Mouse (Mus musculus) midbrain, embryonic 13.5 days (tissue): Measurements from ENCODE around the gene Dmac1. TPM values are rescaled to one million over a fixed set of nuclear protein-coding genes. Genes with fewer than 3 reads are reported as not detected.
"Not testable (repeated sequence)": the region's sequence is repeated elsewhere in the genome, so short reads cannot be mapped to it uniquely, and the experiment has no call there.

ENCODE experiments used
- ATAC-seq: fragments of 200-750 bp; cut with Nextera tagmentation; 2 replicates; pipeline ENCODE4 v1.8.0; 2017; ENCODE audit warnings: mild to moderate bottlenecking, moderate TSS enrichment, moderate library complexity
- H3K27ac ChIP-seq: fragments of 300-500 bp; sonication (generic); 2 replicates; pipeline ENCODE4 v1.5.1; 2015; ENCODE audit warnings: inconsistent platforms, mild to moderate bottlenecking, moderate library complexity
- H3K27me3 ChIP-seq: fragments of 300-500 bp; sonication (generic); 2 replicates; pipeline ENCODE4 v1.6.1; 2015; ENCODE audit warnings: mild to moderate bottlenecking, inconsistent platforms
- H3K36me3 ChIP-seq: fragments of 300-500 bp; sonication (generic); 2 replicates; pipeline ENCODE4 v1.6.1; 2015; ENCODE audit warnings: mild to moderate bottlenecking, inconsistent platforms
- H3K4me1 ChIP-seq: fragments of 300-500 bp; sonication (generic); replicated peaks from 2 replicates; pipeline ENCODE4 v1.6.1; 2015; ENCODE audit warnings: inconsistent platforms
- H3K4me2 ChIP-seq: fragments of 300-500 bp; sonication (generic); replicated peaks from 2 replicates; pipeline ENCODE4 v1.6.1; 2015; ENCODE audit warnings: moderate library complexity, mild to moderate bottlenecking, inconsistent platforms
- H3K4me3 ChIP-seq: fragments of 300-500 bp; sonication (generic); replicated peaks from 2 replicates; pipeline ENCODE4 v1.5.1; 2015; ENCODE audit warnings: mild to moderate bottlenecking, inconsistent platforms
- H3K9ac ChIP-seq: fragments of 300-500 bp; sonication (generic); replicated peaks from 2 replicates; pipeline ENCODE4 v1.6.1; 2015; ENCODE audit warnings: mild to moderate bottlenecking, inconsistent platforms
- H3K9me3 ChIP-seq: fragments of 300-500 bp; sonication (generic); 2 replicates; pipeline ENCODE4 v1.6.1; 2016; ENCODE audit warnings: mild to moderate bottlenecking, inconsistent platforms
- WGBS: fragments of 180-500 bp; shearing (Covaris S2); methylation state at CpG from one replicate; pipeline ENCODE4 v1.1.7; 2015; 5-methylcytosine and 5-hydroxymethylcytosine counted together
- polyA plus RNA-seq: library from polyadenylated mRNA; unstranded; fragments of >200 nt; fragmentation: Nextera tagmentation; extraction: Ambion mirVana; gene quantifications from 2 replicates; pipeline ENCODE4 v1.2.1, GENCODE M21; 2015

Dmac1 gene
- polyA plus RNA-seq, 1 experiment from 2014 or later = 111 TPM

DNA sequence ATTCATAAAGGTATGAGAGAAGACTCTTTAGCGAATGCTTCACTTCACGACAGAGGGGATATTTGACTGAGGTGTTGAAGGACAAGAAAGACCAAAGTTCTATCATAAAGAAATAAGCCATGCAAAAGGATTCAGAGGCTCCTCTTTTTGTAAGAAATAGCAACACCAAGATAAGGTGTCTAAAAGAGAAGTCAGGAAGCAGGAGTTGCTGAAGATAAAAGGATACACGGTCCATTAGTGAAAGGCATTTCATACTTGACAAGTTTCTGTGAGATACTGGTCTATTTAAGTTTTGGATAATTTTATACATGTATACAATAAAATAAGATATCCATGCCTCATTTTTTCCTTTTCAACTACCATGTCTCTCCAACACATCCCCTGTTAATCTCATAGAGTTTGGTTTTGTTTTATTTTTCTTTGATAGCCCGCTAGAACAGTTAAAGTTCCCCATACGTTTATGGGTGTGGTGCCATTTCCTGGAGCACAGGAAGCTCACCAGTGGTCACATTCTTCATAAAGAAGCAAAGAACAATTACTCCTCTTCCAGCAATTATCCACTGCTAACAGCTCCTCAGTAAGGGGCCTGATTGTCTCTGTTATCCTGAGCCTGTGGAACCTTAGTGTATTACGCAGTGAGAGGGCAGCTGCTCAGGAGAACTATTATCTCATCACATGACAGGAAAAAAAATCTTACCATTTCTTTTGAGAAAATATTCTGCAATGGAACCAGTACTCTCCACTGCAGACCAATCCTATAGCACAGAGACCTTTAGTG is 11.1 kb downstream of the Dmac1 start:
- Histone ChIP-seq H3K4me1 (no peaks in the 10 kb centered on the region), H3K4me3 (no peak overlapping the region), H3K4me2 (no peak overlapping the region), H3K36me3 (peaks cover 2% of the 10 kb centered on the region; the same call in 1 of the 2 replicates), H3K9me3 (no peaks in the 10 kb centered on the region), H3K9ac (no peak overlapping the region), H3K27me3 (no peaks in the 10 kb centered on the region), H3K27ac (no peak overlapping the region)
- 83% methylated on average over 6 of the region's 6 CpGs for WGBS
- ATAC-seq = no peak

DNA sequence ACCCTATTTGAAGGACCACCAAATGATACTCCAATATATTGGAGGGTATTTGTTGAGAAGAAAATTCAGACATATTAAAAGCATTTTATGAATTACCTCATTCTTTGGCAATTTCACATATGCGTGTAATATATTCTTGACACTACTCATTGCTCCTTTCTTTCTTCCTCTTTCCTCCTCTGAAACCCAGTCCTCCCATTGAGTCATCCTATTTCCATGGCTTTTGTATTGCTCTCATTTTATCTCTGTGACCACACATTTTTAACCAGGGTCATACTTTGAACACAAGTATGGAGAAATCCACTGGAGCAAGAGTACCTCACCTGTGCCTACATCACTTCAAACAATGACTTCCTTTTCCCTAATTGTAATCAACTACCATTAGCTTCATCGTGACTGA is 13.9 kb downstream of the Dmac1 start:
- ATAC-seq = no peak
- 92% methylated on average over 2 of the region's 2 CpGs for WGBS
- Histone ChIP-seq H3K9ac (no peak overlapping the region), H3K9me3 (no peaks in the 10 kb centered on the region), H3K4me3 (no peak overlapping the region), H3K4me2 (no peak overlapping the region), H3K27ac (no peak overlapping the region), H3K4me1 (no peaks in the 10 kb centered on the region), H3K36me3 (no peaks in the 10 kb centered on the region), H3K27me3 (no peaks in the 10 kb centered on the region)

DNA sequence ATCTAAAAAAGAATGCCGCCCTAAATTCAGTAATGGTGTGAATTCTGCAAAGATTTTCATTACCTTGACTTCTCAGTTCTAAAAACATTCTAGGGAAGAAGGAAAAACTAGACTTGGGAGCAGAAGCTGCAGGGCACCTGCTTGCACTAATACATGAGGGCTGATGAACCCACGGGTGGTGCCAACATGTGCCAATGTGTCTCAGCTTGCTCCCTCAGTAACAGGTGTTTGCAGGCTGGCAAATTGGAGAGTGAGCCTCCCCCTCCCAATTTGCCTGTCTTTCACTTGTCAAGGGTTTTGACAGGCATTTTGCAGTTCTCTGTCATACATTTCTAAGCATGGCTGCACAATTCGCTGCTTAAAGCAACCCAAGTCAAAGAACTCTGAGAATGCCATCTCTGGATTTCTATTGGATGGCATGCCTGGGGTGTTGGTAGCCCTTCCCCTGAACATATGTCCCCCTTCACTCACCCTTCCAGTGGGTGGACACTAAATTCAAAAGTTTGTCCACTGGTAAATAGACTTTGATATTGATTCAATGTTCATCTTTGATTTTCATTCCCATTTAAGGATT is 14.5 kb downstream of the Dmac1 start:
- no peak overlapping the region for H3K4me2 ChIP-seq
- H3K4me1 ChIP-seq = no peaks in the 10 kb centered on the region
- 93% methylated on average over 3 of the region's 3 CpGs for WGBS
- H3K27ac ChIP-seq = no peak overlapping the region
- no peaks in the 10 kb centered on the region for H3K36me3 ChIP-seq
- H3K9me3 ChIP-seq = no peaks in the 10 kb centered on the region
- ATAC-seq = no peak
- no peaks in the 10 kb centered on the region for H3K27me3 ChIP-seq
- H3K4me3 ChIP-seq = no peak overlapping the region
- H3K9ac ChIP-seq = no peak overlapping the region

DNA sequence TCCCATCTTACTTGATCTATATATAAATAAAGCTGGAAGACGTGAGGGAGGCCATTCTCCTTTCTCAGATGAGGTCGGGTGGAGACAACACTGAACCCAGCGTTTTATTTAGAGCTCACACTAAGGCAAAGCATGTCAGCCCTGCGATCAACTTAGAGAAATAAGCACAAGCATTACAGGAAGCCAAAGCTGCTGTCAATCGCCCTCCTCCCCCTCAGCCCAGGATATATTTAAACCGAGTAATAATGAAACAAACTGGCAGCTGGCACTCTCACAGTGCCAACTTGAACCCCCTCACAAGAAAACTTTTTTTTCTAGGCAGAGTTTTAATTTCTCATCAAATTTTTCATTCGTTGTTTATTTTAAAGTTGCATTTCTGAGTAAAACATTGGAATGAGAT is 15.7 kb downstream of the Dmac1 start:
- Histone ChIP-seq H3K4me1 (no peaks in the 10 kb centered on the region), H3K27me3 (no peaks in the 10 kb centered on the region), H3K4me2 (no peak overlapping the region), H3K9ac (no peak overlapping the region), H3K36me3 (no peaks in the 10 kb centered on the region), H3K27ac (no peak overlapping the region), H3K9me3 (no peaks in the 10 kb centered on the region), H3K4me3 (no peak overlapping the region)
- no peak for ATAC-seq
- 78% methylated on average over 7 of the region's 7 CpGs for WGBS

DNA sequence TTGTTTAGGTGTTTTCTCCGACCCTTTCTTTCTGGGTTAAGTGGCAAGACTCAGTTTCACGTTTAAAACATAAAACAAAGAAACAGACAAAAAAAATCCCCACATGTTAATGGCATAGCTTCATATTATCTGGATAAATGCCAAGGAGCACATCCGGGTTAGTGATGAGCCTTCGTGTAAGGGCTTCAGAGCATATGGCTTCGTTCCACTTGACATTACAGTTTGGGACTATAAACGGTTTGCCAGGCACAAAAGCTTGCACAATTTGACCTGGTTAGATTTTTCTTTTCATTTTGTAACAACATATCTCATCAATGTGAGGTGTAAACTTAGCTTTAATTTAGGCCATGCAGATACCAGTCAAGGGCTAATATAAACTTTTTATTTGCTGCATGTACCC is 17.9 kb downstream of the Dmac1 start:
- Histone ChIP-seq H3K27me3 (no peaks in the 10 kb centered on the region), H3K4me1 (no peaks in the 10 kb centered on the region), H3K9me3 (no peaks in the 10 kb centered on the region), H3K4me3 (no peak overlapping the region), H3K4me2 (no peak overlapping the region), H3K36me3 (no peaks in the 10 kb centered on the region), H3K27ac (no peak overlapping the region), H3K9ac (no peak overlapping the region)
- 79% methylated on average over 6 of the region's 6 CpGs for WGBS
- ATAC-seq = no peak

DNA sequence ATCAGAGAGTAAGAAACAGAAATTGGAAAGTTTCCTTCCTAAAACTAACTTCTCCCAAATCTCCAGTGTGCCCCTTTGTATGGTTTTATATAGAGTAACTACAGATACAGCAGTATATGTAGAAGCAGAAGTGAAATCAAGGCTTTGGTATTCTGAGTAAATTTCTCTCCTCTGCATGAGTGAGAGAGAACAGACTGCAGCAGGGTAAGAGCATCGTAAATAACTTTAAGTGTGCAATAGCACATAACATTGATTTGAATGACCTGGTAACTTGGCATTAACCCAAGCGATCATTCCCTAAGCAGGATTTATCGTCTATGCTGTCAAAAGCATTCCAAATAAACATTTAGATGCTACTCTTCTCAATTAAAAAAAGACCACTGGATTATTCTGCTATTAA is 18.7 kb downstream of the Dmac1 start:
- no peak overlapping the region for H3K4me2 ChIP-seq
- no peak overlapping the region for H3K27ac ChIP-seq
- no peaks in the 10 kb centered on the region for H3K4me1 ChIP-seq
- ATAC-seq = no peak
- H3K27me3 ChIP-seq = no peaks in the 10 kb centered on the region
- H3K36me3 ChIP-seq = no peaks in the 10 kb centered on the region
- no peak overlapping the region for H3K9ac ChIP-seq
- no peak overlapping the region for H3K4me3 ChIP-seq
- 84% methylated on average over 3 of the region's 3 CpGs for WGBS
- no peaks in the 10 kb centered on the region for H3K9me3 ChIP-seq

DNA sequence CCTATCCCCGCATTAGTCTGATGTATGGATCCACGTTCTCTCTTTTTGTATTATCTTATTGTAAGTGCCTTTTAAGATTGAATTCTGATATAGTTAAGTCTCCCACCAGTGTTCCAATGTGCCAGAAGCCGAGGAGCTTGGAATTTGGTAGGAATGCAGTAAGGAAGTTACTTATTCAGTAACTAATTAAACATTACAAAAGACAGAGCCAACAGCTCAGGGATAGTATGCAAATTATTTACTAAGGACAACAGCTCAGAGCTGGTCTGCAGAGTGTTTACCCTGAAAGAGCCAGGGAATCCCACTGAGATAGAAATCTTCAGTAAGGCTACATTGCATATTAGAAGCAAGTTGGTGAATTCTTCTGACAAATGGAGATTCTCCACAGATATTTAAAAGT is 43.5 kb downstream of the Dmac1 start:
- 32% methylated on average over 3 of the region's 3 CpGs for WGBS
- H3K9ac ChIP-seq, H3K27me3 ChIP-seq, H3K4me3 ChIP-seq, H3K27ac ChIP-seq, H3K4me2 ChIP-seq, H3K4me1 ChIP-seq, H3K9me3 ChIP-seq, ATAC-seq, H3K36me3 ChIP-seq: not testable (repeated sequence)
